Mouse (Mus musculus) G1E (cell line): ENCODE results near the gene Eef1e1. TPM values are rescaled to one million over a fixed set of nuclear protein-coding genes. Genes with fewer than 3 reads are reported as not detected.

ENCODE experiments used
- ATAC-seq: 2 replicates; pipeline ENCODE4 v1.8.0; 2016; ENCODE audit warnings: mild to moderate bottlenecking; ENCODE audit not compliant: insufficient number of reproducible peaks, poor library complexity, low FRiP score, severe bottlenecking; ENCODE audit errors: extremely low read depth
- DNase-seq: peaks from one replicate; pipeline ENCODE4 v3.0.0; 2012; ENCODE audit warnings: low spot score
- H3K27me3 ChIP-seq: 2 replicates; pipeline ENCODE4 v1.6.1; 2012; ENCODE audit warnings: mild to moderate bottlenecking, low read length, inconsistent platforms; ENCODE audit not compliant: insufficient read depth
- H3K36me3 ChIP-seq: replicated peaks from 2 replicates; pipeline ENCODE3; 2012; ENCODE audit warnings: mild to moderate bottlenecking, inconsistent platforms
- H3K4me1 ChIP-seq: 2 replicates; pipeline ENCODE4 v1.6.1; 2012; ENCODE audit warnings: low read depth, low read length, inconsistent platforms, mixed read lengths; ENCODE audit not compliant: insufficient read depth
- H3K4me3 ChIP-seq: 2 replicates; pipeline ENCODE4 v1.5.1; 2012; ENCODE audit warnings: low read depth, mild to moderate bottlenecking, inconsistent platforms, low read length, moderate library complexity, mixed read lengths
- H3K9me3 ChIP-seq: replicated peaks from 2 replicates; pipeline ENCODE4 v1.6.1; 2012; ENCODE audit warnings: inconsistent platforms
- CTCF ChIP-seq: IDR thresholded peaks from 2 replicates; pipeline ENCODE4 v1.5.1; 2012; ENCODE audit warnings: low read depth, low read length, inconsistent platforms, mixed read lengths
- GATA1 ChIP-seq: IDR thresholded peaks from 2 replicates; pipeline ENCODE4 v1.6.1; 2012; ENCODE audit warnings: borderline replicate concordance, low read length, inconsistent platforms, mixed read lengths
- GATA2 ChIP-seq: IDR thresholded peaks from 2 replicates; pipeline ENCODE4 v1.6.1; 2012; ENCODE audit warnings: low read depth, low read length, inconsistent platforms, borderline replicate concordance
- POLR2AphosphoS5 ChIP-seq: IDR thresholded peaks from 2 replicates; pipeline ENCODE4 v1.6.1; 2012; ENCODE audit warnings: low read depth, low read length, inconsistent platforms; ENCODE audit not compliant: insufficient replicate concordance
- TAL1 ChIP-seq: conservative IDR thresholded peaks from 2 replicates; pipeline ENCODE4 v1.6.1; 2012; ENCODE audit warnings: low read depth, low read length, inconsistent platforms, mixed read lengths
- polyA plus RNA-seq: library from polyadenylated mRNA; stranded (reverse); fragments of >175 nt; gene quantifications from 2 replicates; pipeline ENCODE4 v1.2.3, GENCODE M21; 2012
- total RNA-seq, 2 experiments: library from RNA; stranded (forward) in 1 of 2; stranded (reverse) in 1 of 2; fragments of 200-1000 nt in 1 of 2; fragments of >200 nt in 1 of 2; fragmentation: Nextera tagmentation in 1 of 2; gene quantifications; 2 replicates each; pipeline ENCODE4 v1.2.3; 2014 to 2017

The Eef1e1 gene
- total and polyA plus RNA-seq, 3 experiments, result 34.4 to 77.6 (median 73.1) TPM

DNA sequence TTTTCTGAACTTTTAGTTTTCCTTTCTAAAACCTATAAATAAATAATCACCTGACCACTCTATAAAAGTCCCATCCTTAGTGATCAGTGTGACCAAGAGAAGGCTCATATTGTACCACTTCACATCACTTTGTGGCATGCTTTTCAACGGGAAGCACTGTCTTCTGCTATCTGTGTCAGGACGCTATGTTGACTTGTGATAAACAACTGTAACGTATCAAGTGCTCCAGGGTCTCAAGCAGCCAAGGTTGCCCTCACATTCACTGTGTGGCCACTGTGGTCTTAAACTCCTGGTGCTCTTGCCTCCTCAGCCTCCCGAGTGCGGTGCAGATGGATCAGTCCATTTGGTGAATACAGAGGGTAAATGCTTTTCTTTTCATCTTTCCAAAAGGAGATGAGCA lies 43.2 kb downstream of the Eef1e1 start:
- TF ChIP-seq GATA1 (no peak), POLR2AphosphoS5 (no peak), GATA2 (no peak), CTCF (no peak), TAL1 (no peak)
- H3K4me3 ChIP-seq, result no peak overlapping the region
- no peaks in the 10 kb centered on the region for H3K27me3 ChIP-seq
- DNase-seq, result no peak
- ATAC-seq, result no peak
- H3K4me1 ChIP-seq, result peaks cover 45% of the 10 kb centered on the region
- peaks cover 9% of the 10 kb centered on the region for H3K9me3 ChIP-seq
- peaks cover 91% of the 10 kb centered on the region for H3K36me3 ChIP-seq

DNA sequence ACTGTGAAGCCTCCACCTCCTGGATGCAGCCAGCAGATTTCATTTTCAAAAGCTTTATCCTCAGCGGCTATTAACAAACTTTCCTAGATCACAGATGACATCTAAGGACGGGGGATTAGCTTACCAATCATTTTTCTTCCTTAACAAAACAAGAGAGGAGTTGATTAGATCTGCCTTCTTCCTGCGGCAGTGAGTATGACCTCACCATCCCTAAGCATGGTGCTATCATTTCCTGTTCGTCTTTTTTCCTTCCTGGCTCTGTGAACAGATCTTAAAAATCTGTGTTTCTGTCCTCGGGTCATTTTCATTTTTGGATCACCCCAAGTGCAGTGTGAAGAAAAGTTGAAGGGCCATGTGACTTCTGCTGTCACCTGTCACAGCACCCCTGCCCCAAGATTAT lies 44.6 kb downstream of the Eef1e1 start:
- DNase-seq (no peak), ATAC-seq (no peak)
- peaks cover 9% of the 10 kb centered on the region for H3K9me3 ChIP-seq
- H3K4me1 ChIP-seq, result peaks cover 46% of the 10 kb centered on the region
- H3K4me3 ChIP-seq, result no peak overlapping the region
- TF ChIP-seq GATA1 (no peak), CTCF (no peak), TAL1 (no peak), GATA2 (no peak), POLR2AphosphoS5 (no peak)
- H3K36me3 ChIP-seq, result peaks cover 96% of the 10 kb centered on the region
- no peaks in the 10 kb centered on the region for H3K27me3 ChIP-seq

GRCm38 (mm10) chr13:38613583-38613982 lies 45.3 kb downstream of the Eef1e1 start:
- H3K4me1 ChIP-seq, result peaks cover 46% of the 10 kb centered on the region
- H3K9me3 ChIP-seq, result peaks cover 9% of the 10 kb centered on the region
- DNase-seq (no peak), ATAC-seq (peak; percentile 28)
- H3K36me3 ChIP-seq, result peaks cover 97% of the 10 kb centered on the region
- no peak overlapping the region; the same call in 1 of the 2 replicates for H3K4me3 ChIP-seq
- no peak for TF ChIP-seq GATA1
- TF ChIP-seq POLR2AphosphoS5, result no peak
- no peak for TF ChIP-seq GATA2
- TF ChIP-seq CTCF, result no peak
- no peak for TF ChIP-seq TAL1
- H3K27me3 ChIP-seq, result no peaks in the 10 kb centered on the region

DNA sequence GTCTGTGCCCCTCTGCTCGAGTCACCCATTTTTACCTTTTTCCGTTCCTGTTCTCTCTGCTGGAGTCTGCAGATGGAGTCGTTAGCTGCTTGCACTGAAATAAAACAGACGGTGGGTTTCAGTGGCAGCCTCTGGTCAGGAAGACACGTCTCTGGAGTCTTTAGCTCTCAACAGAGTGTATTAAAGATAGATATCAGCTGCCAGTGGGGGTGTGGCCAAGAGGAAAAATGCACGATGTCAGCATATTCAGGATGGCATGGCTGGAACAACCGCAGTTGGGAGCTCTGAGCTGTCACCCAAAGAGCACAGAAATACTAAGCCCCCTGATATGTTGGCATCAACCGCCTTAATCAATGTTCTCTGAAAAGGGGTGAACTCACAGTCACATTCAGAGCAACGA lies 46.2 kb downstream of the Eef1e1 start:
- DNase-seq (no peak), ATAC-seq (no peak)
- Histone ChIP-seq H3K27me3 (no peaks in the 10 kb centered on the region), H3K4me3 (no peak overlapping the region), H3K36me3 (peaks cover 96% of the 10 kb centered on the region), H3K4me1 (peaks cover 41% of the 10 kb centered on the region), H3K9me3 (peaks cover 9% of the 10 kb centered on the region)
- TF ChIP-seq TAL1 (no peak), GATA2 (no peak), GATA1 (no peak), POLR2AphosphoS5 (no peak), CTCF (no peak)

GRCm38 (mm10) chr13:38612179-38612578 lies 46.7 kb downstream of the Eef1e1 start:
- Histone ChIP-seq H3K9me3 (peaks cover 9% of the 10 kb centered on the region), H3K4me3 (no peak overlapping the region), H3K27me3 (no peaks in the 10 kb centered on the region), H3K36me3 (peaks cover 96% of the 10 kb centered on the region), H3K4me1 (peaks cover 38% of the 10 kb centered on the region)
- DNase-seq (no peak), ATAC-seq (no peak)
- TF ChIP-seq TAL1, result no peak
- no peak for TF ChIP-seq GATA2
- no peak for TF ChIP-seq GATA1
- TF ChIP-seq POLR2AphosphoS5, result no peak
- TF ChIP-seq CTCF, result no peak

DNA sequence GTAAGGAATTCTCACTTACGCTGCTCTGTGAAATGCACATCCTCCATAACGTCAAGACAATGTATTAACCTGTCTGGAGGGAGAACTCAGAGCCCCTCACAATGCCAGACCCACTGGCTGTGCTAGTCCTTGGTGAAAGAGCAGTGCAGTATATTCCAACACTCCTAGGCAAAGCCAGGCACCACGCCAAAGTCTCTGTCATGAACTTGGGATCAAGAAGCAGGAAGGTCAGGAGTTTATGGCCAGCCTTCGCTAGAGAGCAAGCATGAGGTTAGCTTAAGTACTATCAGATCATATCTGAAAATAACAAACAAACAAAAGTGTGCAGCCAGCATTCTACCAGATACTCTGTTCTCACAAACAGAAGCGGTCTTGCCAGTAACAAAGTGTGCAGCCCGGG lies 48.5 kb downstream of the Eef1e1 start:
- H3K9me3 ChIP-seq, result peaks cover 9% of the 10 kb centered on the region
- no peak for ATAC-seq
- no peak for DNase-seq
- H3K27me3 ChIP-seq, result no peaks in the 10 kb centered on the region
- peaks cover 25% of the 10 kb centered on the region for H3K4me1 ChIP-seq
- H3K36me3 ChIP-seq, result peaks cover 91% of the 10 kb centered on the region
- TF ChIP-seq GATA2 (no peak), CTCF (no peak), TAL1 (no peak)
- no peak overlapping the region for H3K4me3 ChIP-seq

- no peaks in the 10 kb centered on the region for H3K27me3 ChIP-seq
- TF ChIP-seq POLR2AphosphoS5, result no peak
- TF ChIP-seq GATA1, result no peak
- TF ChIP-seq CTCF, result no peak
- no peak for TF ChIP-seq GATA2
- TF ChIP-seq TAL1, result no peak
- no peaks in the 10 kb centered on the region for H3K9me3 ChIP-seq
- ATAC-seq (no peak), DNase-seq (no peak)
- 0 out of 2 replicates have a peak, but pooled peaks cover 4% of the 10 kb centered on the region for H3K4me1 ChIP-seq
- peaks cover 87% of the 10 kb centered on the region for H3K36me3 ChIP-seq
- H3K4me3 ChIP-seq, result no peak overlapping the region
Measured at GRCm38 (mm10) chr13:38607130-38607529, 51.7 kb downstream of the Eef1e1 start.
